Mouse (Mus musculus) lung, postnatal 0 days (tissue): ENCODE measurements around the gene Nmnat2. TPM values are rescaled to one million over a fixed set of nuclear protein-coding genes. Genes with fewer than 3 reads are reported as not detected.
"Not testable (repeated sequence)": the region's sequence is repeated elsewhere in the genome, so short reads cannot be mapped to it uniquely, and the experiment has no call there.

Experiments used
- ATAC-seq: fragments of 200-750 bp; cut with Nextera tagmentation; 2 replicates; pipeline ENCODE4 v1.8.0; 2017; ENCODE audit warnings: moderate library complexity
- DNase-seq: peaks from one replicate; pipeline ENCODE4 v3.0.0-alpha.2; 2016; ENCODE audit warnings: low spot score
- H3K27ac ChIP-seq: fragments of 300-500 bp; sonication (generic); 2 replicates; pipeline ENCODE4 v1.5.1; 2014; ENCODE audit warnings: antibody characterized with exemption, mild to moderate bottlenecking, low read length, mixed read lengths
- H3K27me3 ChIP-seq: fragments of 300-500 bp; sonication (generic); replicated peaks from 2 replicates; pipeline ENCODE4 v1.6.1; 2014; ENCODE audit warnings: low read length, mixed read lengths; ENCODE audit not compliant: insufficient read depth
- H3K36me3 ChIP-seq: fragments of 300-500 bp; sonication (generic); 2 replicates; pipeline ENCODE4 v1.6.1; 2014; ENCODE audit warnings: low read length, mixed read lengths; ENCODE audit not compliant: insufficient read depth
- H3K4me1 ChIP-seq: fragments of 300-500 bp; sonication (generic); 2 replicates; pipeline ENCODE4 v1.6.1; 2014; ENCODE audit warnings: antibody characterized with exemption, low read depth, low read length, mixed read lengths; ENCODE audit not compliant: insufficient read depth
- H3K4me2 ChIP-seq: fragments of 300-500 bp; sonication (generic); replicated peaks from 2 replicates; pipeline ENCODE4 v1.6.1; 2014; ENCODE audit warnings: low read depth, mild to moderate bottlenecking, low read length, moderate library complexity, mixed read lengths
- H3K4me3 ChIP-seq: fragments of 300-500 bp; sonication (generic); 2 replicates; pipeline ENCODE4 v1.5.1; 2014; ENCODE audit warnings: low read depth, low read length
- H3K9ac ChIP-seq: fragments of 300-500 bp; sonication (generic); replicated peaks from 2 replicates; pipeline ENCODE4 v1.6.1; 2014; ENCODE audit warnings: low read depth, mild to moderate bottlenecking
- H3K9me3 ChIP-seq: fragments of 300-500 bp; sonication (generic); 2 replicates; pipeline ENCODE4 v1.6.1; 2016; ENCODE audit warnings: low read length, mixed read lengths
- CTCF ChIP-seq: IDR thresholded peaks from 2 replicates; pipeline ENCODE4 v1.5.1; 2016; ENCODE audit warnings: antibody characterized with exemption, mild to moderate bottlenecking
- EP300 ChIP-seq: IDR thresholded peaks from 2 replicates; pipeline ENCODE4 v1.6.1; 2016; ENCODE audit warnings: antibody characterized with exemption, mild to moderate bottlenecking, control low read depth
- WGBS: fragments of 180-500 bp; shearing (Covaris S2); extraction: QIAGEN DNeasy Blood & Tissue Kit; methylation state at CpG from one replicate; pipeline ENCODE4 v1.1.7; 2014; 5-methylcytosine and 5-hydroxymethylcytosine counted together
- polyA plus RNA-seq: library from polyadenylated mRNA; unstranded; fragments of >200 nt; fragmentation: Nextera tagmentation; extraction: Ambion mirVana; gene quantifications from 2 replicates; pipeline ENCODE4 v1.2.1, GENCODE M21; 2015

Gene Nmnat2
- polyA plus RNA-seq, 1 experiment from 2014 or later, result 4.8 TPM

GRCm38 (mm10) chr1:153075087-153075736 lies 120.4 kb downstream of the Nmnat2 start:
- no peak for TF ChIP-seq EP300
- TF ChIP-seq CTCF, result no peak
- DNase-seq (no peak), ATAC-seq (no peak)
- H3K9ac ChIP-seq, result no peak overlapping the region
- no peaks in the 10 kb centered on the region for H3K4me1 ChIP-seq
- H3K9me3 ChIP-seq, result no peaks in the 10 kb centered on the region
- H3K36me3 ChIP-seq, result no peaks in the 10 kb centered on the region
- no peak overlapping the region for H3K27ac ChIP-seq
- no peak overlapping the region for H3K4me3 ChIP-seq
- no peaks in the 10 kb centered on the region for H3K27me3 ChIP-seq
- WGBS, result 80% methylated on average over 3 of the region's 3 CpGs
- no peak overlapping the region for H3K4me2 ChIP-seq

GRCm38 (mm10) chr1:153075955-153076354 lies 121.2 kb downstream of the Nmnat2 start:
- ATAC-seq (peak; percentile 69), DNase-seq (peak; percentile 51)
- Histone ChIP-seq H3K27me3 (no peaks in the 10 kb centered on the region), H3K4me1 (no peaks in the 10 kb centered on the region), H3K4me2 (no peak overlapping the region), H3K27ac (peak overlapping the region; percentile 11; the same call in 1 of the 2 replicates), H3K9me3 (no peaks in the 10 kb centered on the region), H3K4me3 (no peak overlapping the region), H3K9ac (no peak overlapping the region), H3K36me3 (no peaks in the 10 kb centered on the region)
- TF ChIP-seq CTCF (no peak), EP300 (no peak)
- WGBS, result 23% methylated on average over 6 of the region's 6 CpGs

GRCm38 (mm10) chr1:153083233-153083632 lies 128.4 kb downstream of the Nmnat2 start:
- not testable (repeated sequence) for ATAC-seq, H3K9me3 ChIP-seq, H3K9ac ChIP-seq, H3K4me2 ChIP-seq, H3K4me3 ChIP-seq, H3K36me3 ChIP-seq, DNase-seq, H3K27me3 ChIP-seq, H3K27ac ChIP-seq, H3K4me1 ChIP-seq
- WGBS, result 86% methylated on average over 7 of the region's 14 CpGs

DNA sequence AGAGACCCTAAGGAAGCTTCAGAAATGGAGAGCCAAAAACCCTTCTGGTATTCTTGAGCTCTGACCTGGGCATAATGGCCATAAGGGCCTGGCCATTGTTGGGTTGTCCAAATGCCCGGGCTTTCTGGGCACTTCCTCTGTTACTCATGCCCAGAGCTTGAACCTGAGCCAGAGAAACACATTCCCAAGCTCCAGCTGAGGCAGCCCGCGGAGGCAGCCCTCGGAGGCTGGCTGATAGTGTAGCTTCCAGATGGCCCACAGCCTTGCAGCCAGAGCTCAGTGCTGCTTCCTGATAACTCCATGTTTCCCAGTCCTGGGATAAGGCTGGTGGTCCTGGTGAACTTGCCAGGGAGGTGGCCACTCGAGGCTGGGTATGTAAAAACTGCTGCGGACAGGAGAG lies 129.4 kb downstream of the Nmnat2 start:
- Histone ChIP-seq H3K9ac (no peak overlapping the region), H3K27me3 (no peaks in the 10 kb centered on the region), H3K27ac (no peak overlapping the region), H3K4me2 (no peak overlapping the region), H3K9me3 (no peaks in the 10 kb centered on the region), H3K4me1 (peaks cover 3% of the 10 kb centered on the region; the same call in 1 of the 2 replicates), H3K36me3 (no peaks in the 10 kb centered on the region), H3K4me3 (no peak overlapping the region)
- WGBS, result 37% methylated on average over 6 of the region's 6 CpGs
- no peak for ATAC-seq
- DNase-seq, result no peak
- TF ChIP-seq CTCF (no peak), EP300 (no peak)

- Histone ChIP-seq H3K4me2 (no peak overlapping the region), H3K27ac (no peak overlapping the region), H3K36me3 (no peaks in the 10 kb centered on the region), H3K9ac (no peak overlapping the region), H3K4me3 (no peak overlapping the region), H3K9me3 (no peaks in the 10 kb centered on the region), H3K27me3 (no peaks in the 10 kb centered on the region), H3K4me1 (peaks cover 3% of the 10 kb centered on the region; the same call in 1 of the 2 replicates)
- DNase-seq (peak; percentile 4), ATAC-seq (no peak)
- no peak for TF ChIP-seq CTCF
- TF ChIP-seq EP300, result no peak
- WGBS, result 82% methylated on average over 5 of the region's 5 CpGs
These were observed 130.4 kb downstream of the Nmnat2 start for GRCm38 (mm10) chr1:153085198-153085597.

DNA sequence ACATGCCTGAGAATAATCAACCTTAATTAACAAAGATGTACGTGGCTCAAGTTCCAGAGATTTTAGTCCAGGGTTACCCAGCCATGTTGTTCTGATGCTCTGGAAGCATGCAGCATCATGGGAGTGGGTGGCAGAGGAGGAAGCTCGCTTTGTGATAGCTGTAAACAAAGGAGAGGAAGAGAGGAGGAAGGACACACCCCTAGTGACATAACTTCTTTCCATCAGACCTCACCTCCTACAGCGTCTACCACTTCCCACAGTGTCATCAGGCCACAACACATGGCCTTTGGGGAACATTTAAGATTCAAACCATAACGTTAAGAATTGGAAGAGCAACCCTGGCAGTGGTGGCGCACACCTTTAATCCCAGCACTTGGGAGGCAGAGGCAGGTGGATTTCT lies 133.0 kb downstream of the Nmnat2 start:
- Histone ChIP-seq H3K4me1 (peaks cover 7% of the 10 kb centered on the region; the same call in 1 of the 2 replicates), H3K36me3 (no peaks in the 10 kb centered on the region), H3K27ac (no peak overlapping the region), H3K9me3 (no peaks in the 10 kb centered on the region), H3K4me2 (no peak overlapping the region), H3K27me3 (no peaks in the 10 kb centered on the region), H3K4me3 (no peak overlapping the region), H3K9ac (no peak overlapping the region)
- TF ChIP-seq CTCF (no peak), EP300 (no peak)
- no peak for ATAC-seq
- DNase-seq, result no peak
- 77% methylated on average over 5 of the region's 5 CpGs for WGBS
